Mouse (Mus musculus) layer of hippocampus, adult 8-10 months (tissue): ENCODE measurements at regions not wholly inside any gene's neighbourhood (a gene's known extent, or its start where the extent isn't known, plus 50 kb on each side); places are given as distances from the start of the nearest gene placed in this dataset.

Source experiments
- DNase-seq, 2 experiments: peaks; one replicate each; pipeline ENCODE4 v3.0.0; 2022; ENCODE audit warnings: low spot score in 2 of 2
- microRNA-seq, 2 experiments: library from miRNA; unstranded; fragments of <30 nt; microRNA quantifications; one replicate each; pipeline ENCODE4 v1.2.0; 2022

DNA sequence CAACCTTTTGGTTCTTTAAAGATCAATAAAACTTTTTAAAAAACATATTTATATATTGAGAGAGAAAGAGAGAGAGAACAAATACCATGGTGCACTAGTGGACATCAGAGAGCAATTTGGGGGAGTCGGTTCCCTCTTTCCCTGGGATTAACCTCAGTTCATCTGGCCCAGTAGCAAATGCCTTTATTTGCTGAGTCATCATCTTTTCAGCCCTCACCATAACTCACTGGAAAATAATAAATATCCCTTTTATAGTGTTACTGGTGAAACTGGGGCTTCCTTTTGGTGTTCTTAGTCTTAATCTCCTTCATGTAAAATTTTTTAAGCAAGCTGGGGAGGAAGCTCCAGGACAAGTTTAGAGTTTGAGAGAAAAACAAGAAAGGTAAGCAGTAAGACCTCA is 105.3 kb upstream of the Arg1 start:
- no peak for DNase-seq

DNA sequence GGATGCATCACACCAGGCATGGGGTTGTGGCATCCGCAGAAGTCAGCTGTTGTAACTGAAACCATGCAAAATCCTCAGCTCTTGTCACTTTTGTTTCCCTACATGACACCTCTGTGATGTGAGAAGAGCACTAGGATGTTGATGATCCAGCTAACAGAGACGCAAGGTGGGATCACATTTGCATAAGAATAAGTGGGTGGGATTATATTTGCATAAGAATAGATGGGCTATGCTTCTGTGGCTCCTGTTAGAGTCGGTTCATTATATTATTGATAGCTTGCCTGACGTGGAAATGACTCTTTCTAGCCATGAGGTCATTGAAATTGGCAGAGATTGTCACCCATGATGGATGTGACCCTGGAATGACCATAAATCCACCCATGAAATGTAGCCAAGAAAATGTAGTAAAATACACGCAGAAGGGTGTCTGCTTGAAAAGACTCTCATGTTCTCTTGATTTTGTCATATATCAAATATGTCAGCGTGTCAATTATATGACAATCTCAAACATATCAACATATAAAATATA is 102.2 kb upstream of the Arg1 start:
- no peak for DNase-seq

DNA sequence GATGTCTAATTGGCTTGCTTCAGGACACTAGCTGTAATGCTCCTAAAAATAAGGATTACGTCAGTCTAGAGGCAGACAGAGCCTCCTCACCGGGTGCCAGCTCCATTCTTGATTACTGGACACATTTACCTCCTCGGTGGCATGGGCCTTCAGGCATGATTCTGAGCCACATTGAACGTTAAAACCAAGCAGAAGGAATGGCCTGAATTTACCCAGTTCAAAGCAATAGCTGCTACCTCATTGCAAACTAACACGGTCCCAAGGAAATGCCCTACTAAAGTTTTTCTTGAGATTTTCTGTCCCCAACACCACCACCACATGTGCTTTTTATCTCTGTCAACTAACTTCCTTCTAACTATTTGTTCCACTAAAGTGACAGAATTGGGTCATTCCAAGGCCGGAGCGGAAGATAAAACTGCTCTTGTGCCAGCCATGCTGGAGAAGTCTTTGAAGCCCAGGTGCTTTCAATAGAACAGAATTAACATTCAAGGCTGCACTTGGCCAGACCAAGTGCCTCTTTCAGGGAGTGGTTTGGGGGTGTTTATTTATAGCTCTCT is 96.4 kb upstream of the Arg1 start:
- peak; percentile 37 to 59 for DNase-seq

GRCm38 (mm10) chr10:25023044-25023540 is 95.8 kb upstream of the Arg1 start:
- peak; percentile 25 to 26 for DNase-seq

GRCm38 (mm10) chr10:25018946-25019345 is 91.7 kb upstream of the Arg1 start:
- no peak for DNase-seq

DNA sequence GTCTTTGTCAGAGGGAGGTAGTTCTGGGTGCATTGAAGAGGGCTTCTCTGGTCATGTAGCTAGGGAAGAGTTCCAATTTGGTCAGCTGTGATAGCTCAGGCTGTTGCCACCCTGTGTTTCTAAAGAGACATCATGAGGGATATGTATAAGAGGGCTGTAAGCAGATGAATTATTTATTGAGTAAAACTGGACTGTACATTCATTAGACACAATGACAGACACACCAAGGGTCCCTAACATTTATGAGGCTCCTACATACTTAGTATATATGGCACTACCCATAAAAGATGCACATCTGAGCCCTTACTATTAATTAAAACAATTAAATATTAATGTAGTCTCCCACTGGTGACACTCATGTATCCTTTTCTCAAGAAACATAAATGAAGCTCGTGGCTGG is 90.6 kb upstream of the Arg1 start:
- DNase-seq: no peak

- peak in 1 of 2 experiments; percentile 21 for DNase-seq
These were observed 88.8 kb upstream of the Arg1 start for GRCm38 (mm10) chr10:25016110-25016509.

GRCm38 (mm10) chr10:25012129-25012528 is 84.8 kb upstream of the Arg1 start:
- no peak for DNase-seq

GRCm38 (mm10) chr10:25001299-25001698 is 74.0 kb upstream of the Arg1 start:
- DNase-seq: peak; percentile 51 to 57

GRCm38 (mm10) chr10:25000231-25001222 is 73.2 kb upstream of the Arg1 start:
- DNase-seq: no peak

DNA sequence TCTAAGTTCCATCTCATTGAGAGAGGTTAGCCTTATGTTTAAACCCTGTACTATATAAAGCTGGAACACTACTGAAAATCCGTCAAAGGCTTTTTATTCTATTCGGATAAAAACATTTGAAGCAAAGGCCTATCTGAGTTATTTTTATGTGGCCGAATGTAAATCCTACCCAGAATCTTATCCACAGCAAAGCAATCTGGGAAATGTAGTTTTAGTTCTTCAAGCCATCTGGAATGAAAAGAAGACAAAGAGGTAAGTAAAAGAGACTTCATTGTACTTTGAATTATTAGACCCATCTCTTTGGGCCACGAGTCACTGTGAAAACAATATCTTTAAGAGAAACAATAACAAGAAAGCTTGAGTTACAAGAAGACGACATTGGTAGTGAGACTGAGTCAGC is 72.5 kb upstream of the Arg1 start:
- DNase-seq: no peak

- DNase-seq: no peak
These were observed 70.4 kb upstream of the Arg1 start for GRCm38 (mm10) chr10:24997661-24998060.

DNA sequence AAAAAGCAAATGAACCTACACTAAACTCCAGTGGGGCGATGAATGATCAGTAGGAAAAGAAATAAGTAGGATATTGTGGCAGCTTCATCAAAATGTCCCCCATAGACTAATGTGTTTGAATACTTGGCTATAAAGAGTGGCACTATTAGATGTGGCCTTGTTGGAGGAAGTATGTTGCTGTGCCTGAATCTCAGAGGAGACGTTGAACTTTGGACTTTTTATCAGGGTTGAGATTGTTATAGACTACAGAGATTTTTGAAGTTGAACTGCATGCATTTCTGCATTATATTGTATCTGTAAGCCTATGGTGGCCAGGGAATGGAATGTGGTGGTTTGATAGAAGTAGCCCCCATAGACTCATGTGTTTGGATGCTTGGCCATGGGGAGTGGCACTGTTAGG is 68.5 kb upstream of the Arg1 start:
- DNase-seq: no peak

DNA sequence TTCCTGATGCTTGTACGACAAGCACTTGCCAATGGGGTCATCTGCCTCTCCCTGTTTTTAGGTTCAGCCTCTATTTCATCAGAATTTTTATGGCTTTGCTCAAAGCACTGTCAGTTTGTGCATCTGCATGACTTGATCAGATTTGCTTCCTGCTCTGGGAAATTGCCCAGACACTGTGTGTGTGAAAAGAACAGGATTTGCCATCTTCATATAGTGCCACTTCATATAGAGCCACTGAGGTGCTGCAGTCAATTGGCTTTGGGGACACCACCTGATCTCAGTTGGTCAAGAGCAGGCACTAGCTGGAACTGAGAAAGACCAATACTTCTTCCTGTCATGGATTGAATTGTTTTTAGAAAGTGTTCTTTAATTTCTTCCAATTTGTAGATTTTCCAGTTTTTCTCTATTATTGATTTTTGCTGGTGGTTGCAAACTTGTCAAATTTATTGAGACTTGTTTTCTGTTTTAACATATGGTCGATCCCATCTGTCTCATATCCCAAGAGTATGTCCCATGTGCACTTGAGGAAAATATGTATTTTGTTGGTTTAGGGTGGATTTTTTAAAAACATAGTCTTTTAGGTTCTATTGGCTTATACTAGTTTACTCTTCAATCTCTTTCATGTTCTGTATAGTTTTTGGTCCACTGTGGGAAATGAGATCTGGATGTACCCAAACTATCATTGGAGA is 62.8 kb upstream of the Arg1 start:
- DNase-seq: no peak

GRCm38 (mm10) chr10:24984801-24985200 is 57.5 kb upstream of the Arg1 start:
- no peak for DNase-seq

GRCm38 (mm10) chr10:24981763-24982162 is 54.5 kb upstream of the Arg1 start:
- DNase-seq: no peak

Small RNA genes in the stretch of these regions (microRNA-seq; reads per million reads assigned to microRNA genes)
- 0 reads per million in 2 experiments for gene Gm22566
